Mouse (Mus musculus): ENCODE results near the gene Map1lc3b. TPM values are rescaled to one million over a fixed set of nuclear protein-coding genes. Genes with fewer than 3 reads are reported as not detected.

Gene Map1lc3b
- polyA plus RNA-seq, 1 experiment from 2014 or later, result 262 TPM

GRCm38 (mm10) chr8:121583653-121584052 is 6.5 kb upstream of the Map1lc3b start:
- TF ChIP-seq CTCF (IDR thresholded peaks at IDR 0.05; ENCODE audit: low read depth) (no peak), EP300 (optimal IDR thresholded peaks at IDR 0.05) (no peak)
- Histone ChIP-seq H3K27ac (replicated peaks) (no peak overlapping the region), H3K4me2 (replicated peaks; ENCODE audit: low read depth) (no peak overlapping the region), H3K9ac (ENCODE audit: low read length) (no peak overlapping the region), H3K36me3 (ENCODE audit: control insufficient read depth, insufficient read depth, low read length) (no peaks in the 10 kb centered on the region), H3K4me1 (replicated peaks; ENCODE audit: control insufficient read depth, insufficient read depth) (0 out of 2 replicates have a peak, but pooled peaks cover 3% of the 10 kb centered on the region), H3K27me3 (ENCODE audit: control insufficient read depth, insufficient read depth, low read length) (no peaks in the 10 kb centered on the region), H3K4me3 (ENCODE audit: low read depth, low read length) (no peak overlapping the region), H3K9me3 (ENCODE audit: control insufficient read depth, low read length) (no peaks in the 10 kb centered on the region)
- DNase-seq (ENCODE audit: low spot score) (no peak), ATAC-seq (ENCODE audit: low FRiP score, low TSS enrichment) (no peak)
- WGBS, result 47% methylated on average over 8 of the region's 8 CpGs

GRCm38 (mm10) chr8:121584730-121585129 is 5.4 kb upstream of the Map1lc3b start:
- H3K9me3 ChIP-seq (ENCODE audit: control insufficient read depth, low read length), result no peaks in the 10 kb centered on the region
- no peak for DNase-seq (ENCODE audit: low spot score)
- ATAC-seq (ENCODE audit: low FRiP score, low TSS enrichment), result no peak
- no peaks in the 10 kb centered on the region for H3K27me3 ChIP-seq (ENCODE audit: control insufficient read depth, insufficient read depth, low read length)
- WGBS, result 43% methylated on average over 13 of the region's 13 CpGs
- H3K4me3 ChIP-seq (ENCODE audit: low read depth, low read length), result peak overlapping the region; percentile 54
- H3K9ac ChIP-seq (ENCODE audit: low read length), result peak overlapping the region; percentile 77
- no peaks in the 10 kb centered on the region for H3K36me3 ChIP-seq (ENCODE audit: control insufficient read depth, insufficient read depth, low read length)
- H3K4me1 ChIP-seq (replicated peaks; ENCODE audit: control insufficient read depth, insufficient read depth), result 0 out of 2 replicates have a peak, but pooled peaks cover 3% of the 10 kb centered on the region
- peak overlapping the region; percentile 63 for H3K4me2 ChIP-seq (replicated peaks; ENCODE audit: low read depth)
- no peak for TF ChIP-seq CTCF (IDR thresholded peaks at IDR 0.05; ENCODE audit: low read depth)
- no peak for TF ChIP-seq EP300 (optimal IDR thresholded peaks at IDR 0.05)
- H3K27ac ChIP-seq (replicated peaks), result 0 out of 2 replicates have a peak overlapping the region, but pooled peaks have one; percentile 80

- H3K27ac ChIP-seq (replicated peaks), result peak overlapping the region; percentile 80; the same call in 1 of the 2 replicates
- peak overlapping the region; percentile 54 for H3K4me3 ChIP-seq (ENCODE audit: low read depth, low read length)
- no peak for TF ChIP-seq CTCF (IDR thresholded peaks at IDR 0.05; ENCODE audit: low read depth)
- peak; percentile 83 for TF ChIP-seq EP300 (optimal IDR thresholded peaks at IDR 0.05)
These were observed 4.9 kb upstream of the Map1lc3b start for GRCm38 (mm10) chr8:121585159-121585825.

GRCm38 (mm10) chr8:121588750-121589149 is 1.4 kb upstream of the Map1lc3b start:
- Histone ChIP-seq H3K4me1 (replicated peaks; ENCODE audit: control insufficient read depth, insufficient read depth) (peaks cover 9% of the 10 kb centered on the region), H3K9ac (ENCODE audit: low read length) (no peak overlapping the region), H3K9me3 (ENCODE audit: control insufficient read depth, low read length) (no peaks in the 10 kb centered on the region), H3K27me3 (ENCODE audit: control insufficient read depth, insufficient read depth, low read length) (no peaks in the 10 kb centered on the region), H3K4me2 (replicated peaks; ENCODE audit: low read depth) (no peak overlapping the region), H3K27ac (replicated peaks) (no peak overlapping the region), H3K36me3 (ENCODE audit: control insufficient read depth, insufficient read depth, low read length) (no peaks in the 10 kb centered on the region), H3K4me3 (ENCODE audit: low read depth, low read length) (no peak overlapping the region)
- DNase-seq (ENCODE audit: low spot score) (no peak), ATAC-seq (ENCODE audit: low FRiP score, low TSS enrichment) (no peak)
- TF ChIP-seq EP300 (optimal IDR thresholded peaks at IDR 0.05) (no peak), CTCF (IDR thresholded peaks at IDR 0.05; ENCODE audit: low read depth) (no peak)
- 86% methylated on average over 4 of the region's 4 CpGs for WGBS

More at GRCm38 (mm10) chr8:121585159-121585825, 4.9 kb upstream of the Map1lc3b start:
- H3K4me1 ChIP-seq (replicated peaks; ENCODE audit: control insufficient read depth, insufficient read depth), result 0 out of 2 replicates have a peak, but pooled peaks cover 3% of the 10 kb centered on the region
- under 1% methylated on average over 47 of the region's 47 CpGs for WGBS
- no peaks in the 10 kb centered on the region for H3K36me3 ChIP-seq (ENCODE audit: control insufficient read depth, insufficient read depth, low read length)
- peak overlapping the region; percentile 63 for H3K4me2 ChIP-seq (replicated peaks; ENCODE audit: low read depth)
- peak; percentile 99 for DNase-seq (ENCODE audit: low spot score)
- H3K27me3 ChIP-seq (ENCODE audit: control insufficient read depth, insufficient read depth, low read length), result no peaks in the 10 kb centered on the region
- H3K9ac ChIP-seq (ENCODE audit: low read length), result peak overlapping the region; percentile 77
- no peaks in the 10 kb centered on the region for H3K9me3 ChIP-seq (ENCODE audit: control insufficient read depth, low read length)
- ATAC-seq (ENCODE audit: low FRiP score, low TSS enrichment), result peak; percentile 94

- Histone ChIP-seq H3K4me3 (ENCODE audit: low read depth, low read length) (no peak overlapping the region), H3K9ac (ENCODE audit: low read length) (no peak overlapping the region), H3K4me1 (replicated peaks; ENCODE audit: control insufficient read depth, insufficient read depth) (peaks cover 9% of the 10 kb centered on the region), H3K36me3 (ENCODE audit: control insufficient read depth, insufficient read depth, low read length) (no peaks in the 10 kb centered on the region; the same call in 1 of the 2 replicates), H3K4me2 (replicated peaks; ENCODE audit: low read depth) (no peak overlapping the region), H3K27me3 (ENCODE audit: control insufficient read depth, insufficient read depth, low read length) (no peaks in the 10 kb centered on the region), H3K27ac (replicated peaks) (no peak overlapping the region), H3K9me3 (ENCODE audit: control insufficient read depth, low read length) (no peaks in the 10 kb centered on the region)
- ATAC-seq (ENCODE audit: low FRiP score, low TSS enrichment) (no peak), DNase-seq (ENCODE audit: low spot score) (no peak)
- WGBS, result 29% methylated on average over 2 of the region's 2 CpGs
- TF ChIP-seq EP300 (optimal IDR thresholded peaks at IDR 0.05), result no peak
- no peak for TF ChIP-seq CTCF (IDR thresholded peaks at IDR 0.05; ENCODE audit: low read depth)
These were observed 895 bp upstream of the Map1lc3b start for GRCm38 (mm10) chr8:121589205-121589726.
